Mouse (Mus musculus) olfactory bulb, adult 2 months (tissue): Measurements from ENCODE around the gene Gzma.
A peak's percentile ranks its signal among the peaks of the same experiment; 100 is the strongest.

ENCODE experiments used
- CTCF ChIP-seq: fragments of 200-500 bp; IDR thresholded peaks from 2 replicates; pipeline ENCODE4 v1.5.1; 2012; ENCODE audit warnings: low read depth, mild to moderate bottlenecking, low read length, moderate library complexity; ENCODE audit not compliant: insufficient read depth
- POLR2A ChIP-seq: fragments of 200-500 bp; IDR thresholded peaks from 2 replicates; pipeline ENCODE4 v1.6.1; 2012; ENCODE audit warnings: mild to moderate bottlenecking, low read depth, low read length, moderate library complexity; ENCODE audit not compliant: insufficient read depth

DNA sequence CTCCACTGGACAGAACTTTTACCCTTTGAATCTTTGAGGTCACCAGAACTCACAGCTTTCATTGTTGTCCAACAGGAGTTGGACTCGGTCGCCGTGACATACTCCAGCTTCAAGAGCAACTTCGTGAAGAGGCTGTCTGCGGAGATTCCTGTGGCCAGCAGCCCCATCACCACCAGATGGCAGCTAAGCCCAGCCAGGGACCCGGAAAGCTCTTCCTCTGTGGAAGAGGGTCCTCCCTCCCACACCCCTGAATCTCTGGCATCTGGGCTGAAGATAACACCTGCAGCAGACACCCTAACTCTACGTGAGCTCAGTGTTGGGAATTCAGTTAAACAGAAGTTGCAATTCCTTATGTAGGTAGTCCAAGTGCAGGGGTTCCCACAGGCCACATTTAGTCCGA lies 45.0 kb downstream of the Gzma start:
- no peak for TF ChIP-seq POLR2A
- TF ChIP-seq CTCF = peak; percentile 16; the same call in 1 of the 2 replicates
